Mouse (Mus musculus) layer of hippocampus, adult 8-10 months (tissue): Measurements from ENCODE around the gene Fbxl14. TPM values are rescaled to one million over a fixed set of nuclear protein-coding genes. Genes with fewer than 3 reads are reported as not detected.

ENCODE experiments used
- total RNA-seq, 4 experiments: library from RNA; stranded (reverse); gene quantifications; 2 replicates each; pipeline ENCODE4 v1.2.4; 2022

Fbxl14 gene
- total RNA-seq, 4 experiments from 2014 or later = 33.2 to 34.0 (median 33.8) TPM

Other genes starting within 250 kb of the Fbxl14 start
- gene Cacna2d4, start 243.1 kb upstream of the Fbxl14 start, total RNA-seq = 1 to 10 TPM in 3 of 4 experiments, under 1 TPM in 1; 0.93 to 3.8 (median 2.7) TPM
- 10 to 100 TPM; 43.7 to 47.6 (median 45.5) TPM for gene Lrtm2, start 148.9 kb upstream of the Fbxl14 start, total RNA-seq
- 10 to 100 TPM; 41.4 to 46.2 (median 44.2) TPM for gene Adipor2, start 62.0 kb upstream of the Fbxl14 start, total RNA-seq
- 1 to 10 TPM; 1.6 to 3.1 (median 2.5) TPM for gene Wnt5b, start 64.7 kb downstream of the Fbxl14 start, total RNA-seq